In the genomic region with DNA sequence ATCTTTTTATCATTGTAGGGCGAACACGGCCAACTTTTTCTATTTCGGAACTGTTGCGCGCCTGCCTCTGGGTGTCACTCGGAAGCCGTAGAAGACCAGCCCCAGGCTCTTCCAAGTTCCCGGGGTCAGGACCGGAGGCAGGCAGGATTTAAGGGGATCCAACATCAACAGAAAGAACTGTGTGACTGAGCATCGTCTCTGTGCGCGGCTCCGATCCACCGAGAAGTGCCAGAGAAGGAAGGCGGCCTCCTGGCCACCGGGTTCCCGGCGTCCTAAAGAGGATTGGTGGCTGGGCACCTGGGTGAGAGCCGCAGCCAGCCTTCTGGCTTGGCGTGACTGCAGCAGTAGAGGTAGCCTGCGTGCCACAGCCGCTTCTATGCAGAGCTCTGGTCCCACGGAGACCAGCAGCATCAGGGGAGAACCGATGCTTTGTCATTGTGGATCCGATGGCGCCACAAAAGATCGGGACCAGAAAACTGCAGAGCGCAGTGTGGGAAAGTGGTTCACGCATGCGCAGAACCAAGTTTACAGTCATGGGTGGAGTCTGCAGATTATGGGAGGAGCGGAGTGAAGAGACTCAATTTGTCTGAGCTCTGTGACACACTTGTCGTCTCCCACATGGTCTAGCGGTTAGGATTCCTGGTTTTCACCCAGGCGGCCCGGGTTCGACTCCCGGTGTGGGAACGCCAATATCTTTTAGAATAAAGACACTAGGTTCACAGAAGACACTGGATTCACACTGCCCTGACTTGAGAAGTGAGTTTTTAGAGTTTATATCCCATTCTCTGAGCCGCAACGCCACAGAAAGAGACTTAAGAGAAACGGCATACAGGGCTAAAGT, we compare ENCODE assay signal across 7 mouse cellular contexts. TPM values are rescaled to one million over a fixed set of nuclear protein-coding genes. Genes with fewer than 3 reads are reported as not detected.
A peak's percentile ranks its signal among the peaks of the same experiment; 100 is the strongest.
DNase-seq lines count a peak whose midpoint lies in the region; ATAC-seq lines count a peak whose summit lies in the region.

No protein-coding gene starts in this region.

- under 1% methylated on average over 41 of the region's 41 CpGs for WGBS in intestine, embryonic 15.5 days
- under 1% methylated on average over 41 of the region's 41 CpGs for WGBS in midbrain, embryonic 10.5 days

- peak overlapping the region; percentile 99 for H3K27ac ChIP-seq in intestine, embryonic 15.5 days
- H3K27ac ChIP-seq in midbrain, embryonic 10.5 days (replicated peaks), result peak overlapping the region; percentile 99

- peak overlapping the region; percentile 76 for H3K4me2 ChIP-seq in intestine, embryonic 15.5 days (replicated peaks)

- intact Hi-C loops in gastrocnemius, postnatal 36 days (cut with DNase I), result loop anchor here (5.0 kb wide), 1 partner anchor 320 kb away; no protein-coding TSS in a partner anchor
- intact Hi-C loops in left cerebral cortex, postnatal 25 days (cut with DNase I), result loop anchor here (1.0 kb wide), 2 partner anchors 262 to 322 kb away; partner anchors contain the start of gene Tsc22d1

- ATAC-seq in intestine, embryonic 15.5 days, result peak; percentile 95

- no peaks in the 10 kb centered on the region for H3K36me3 ChIP-seq in intestine, embryonic 15.5 days
- H3K36me3 ChIP-seq in midbrain, embryonic 10.5 days, result no peaks in the 10 kb centered on the region

- peak overlapping the region; percentile 77 for H3K4me3 ChIP-seq in intestine, embryonic 15.5 days (replicated peaks)
- peak overlapping the region; percentile 74 for H3K4me3 ChIP-seq in midbrain, embryonic 10.5 days

- peak; percentile 95 for DNase-seq in adrenal gland, adult 2 months
- DNase-seq in embryo, embryonic 11.5 days (ENCODE audit: low read depth, low spot score), result peak; percentile 94
- peak; percentile 91 to 95 for DNase-seq in gastrocnemius, postnatal 36 days
- DNase-seq in left cerebral cortex, postnatal 25 days (ENCODE audit: low spot score in 2 of 2), result peak; percentile 98 to 99
- DNase-seq in midbrain, embryonic 10.5 days (ENCODE audit: low spot score), result peak; percentile 95
- DNase-seq in right cerebral cortex, postnatal 4 days, result peak; percentile 96

- H3K4me1 ChIP-seq in intestine, embryonic 15.5 days (replicated peaks), result peaks cover 12% of the 10 kb centered on the region; the same call in 1 of the 2 replicates
- H3K4me1 ChIP-seq in midbrain, embryonic 10.5 days, result peaks cover 38% of the 10 kb centered on the region

- no peaks in the 10 kb centered on the region for H3K27me3 ChIP-seq in intestine, embryonic 15.5 days (replicated peaks)
- no peaks in the 10 kb centered on the region for H3K27me3 ChIP-seq in midbrain, embryonic 10.5 days (ENCODE audit: low read depth, poor library complexity, severe bottlenecking)

- H3K9ac ChIP-seq in intestine, embryonic 15.5 days, result peak overlapping the region; percentile 87

- H3K9me3 ChIP-seq in intestine, embryonic 15.5 days, result no peaks in the 10 kb centered on the region
- H3K9me3 ChIP-seq in midbrain, embryonic 10.5 days (replicated peaks), result no peaks in the 10 kb centered on the region

RNA-seq across cellular contexts. Expression of gene Nufip1, which starts 41.7 kb away (rescaled TPM):
- 1 to 10 TPM; 6.9 to 8.2 TPM for total RNA-seq in adrenal gland, adult 2 months (2021)
- 6.8 and 7.7 TPM in 2 replicates for polyA plus RNA-seq in adrenal gland, adult 2 months (2012; rRNA removed)
- total RNA-seq in gastrocnemius, postnatal 36 days (2021), result 1 to 10 TPM; 2.5 to 3.6 TPM
- polyA plus RNA-seq in intestine, embryonic 15.5 days (2015; fragmentation: Nextera tagmentation; extraction: Ambion mirVana), result 15.6 and 17.4 TPM in 2 replicates
- total RNA-seq in left cerebral cortex, postnatal 25 days (2021), result 1 to 10 TPM; 7.5 to 7.9 TPM
- polyA plus RNA-seq in midbrain, embryonic 10.5 days (2016; fragmentation: Nextera tagmentation; extraction: Ambion mirVana), result 18.2 and 21.2 TPM in 2 replicates

RNA-seq across cellular contexts. Expression of gene Gpalpp1, which starts 41.8 kb away (rescaled TPM):
- 10 to 100 TPM; 18.9 to 19.6 TPM for total RNA-seq in adrenal gland, adult 2 months (2021)
- 1.4 and 1.6 TPM in 2 replicates for polyA plus RNA-seq in adrenal gland, adult 2 months (2012; rRNA removed)
- total RNA-seq in gastrocnemius, postnatal 36 days (2021), result 1 to 10 TPM; 4.7 to 6.6 TPM
- polyA plus RNA-seq in intestine, embryonic 15.5 days (2015; fragmentation: Nextera tagmentation; extraction: Ambion mirVana), result 10.1 and 10.5 TPM in 2 replicates
- total RNA-seq in left cerebral cortex, postnatal 25 days (2021), result 10 to 100 TPM; 21.9 to 22.5 TPM
- 16.8 and 17.6 TPM in 2 replicates for polyA plus RNA-seq in midbrain, embryonic 10.5 days (2016; fragmentation: Nextera tagmentation; extraction: Ambion mirVana)

Comparison
In these comparisons a context has a peak if more than half of its experiments do, and no peak if none do; other contexts are left out.
1. Peak in every context shown above with its lines: DNase-seq, ATAC-seq, H3K4me3 ChIP-seq and H3K27ac ChIP-seq.